Mouse (Mus musculus): Measurements from ENCODE around the gene Mchr1.

Gene Mchr1

DNA sequence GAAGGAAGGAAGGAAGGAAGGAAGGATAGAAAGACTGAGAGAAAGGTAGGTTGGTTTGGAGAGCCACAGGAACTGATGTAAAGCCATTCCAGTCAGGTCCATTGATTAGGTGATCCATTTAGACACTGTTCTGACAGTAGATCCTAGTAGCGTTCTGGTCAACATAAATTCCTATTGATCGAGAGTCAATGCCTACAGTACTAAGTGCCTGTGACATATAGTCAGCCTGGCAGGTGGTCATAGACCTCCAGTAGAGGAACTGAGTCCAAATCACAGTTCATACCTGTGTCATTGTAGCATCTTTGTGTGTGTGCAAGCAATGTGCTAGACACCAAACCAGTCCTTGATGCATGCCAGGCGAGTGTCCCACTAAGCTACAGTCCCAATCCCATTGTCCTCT is 7.0 kb upstream of the Mchr1 start:
- no peak for DNase-seq

DNA sequence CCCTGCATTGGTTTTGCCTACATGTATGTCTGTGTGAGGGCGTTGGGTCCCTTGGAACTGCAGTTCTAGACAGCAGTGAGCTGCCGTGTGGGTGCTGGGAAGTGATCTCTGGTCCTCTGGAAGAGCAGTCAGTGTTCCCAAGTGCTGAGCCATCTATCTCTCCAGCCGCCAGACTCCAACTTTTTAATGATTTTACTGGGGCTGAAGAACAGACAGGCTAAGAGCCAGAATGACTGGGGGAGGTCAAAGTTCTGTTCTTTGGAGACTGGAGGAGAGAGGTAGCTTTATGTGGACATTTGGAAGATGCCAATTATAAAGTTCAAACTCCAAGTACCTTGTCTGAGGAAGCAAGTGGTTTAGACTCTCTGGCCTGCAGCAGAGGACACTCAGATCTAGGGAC is 5.5 kb upstream of the Mchr1 start:
- peak; percentile 91 for DNase-seq

DNA sequence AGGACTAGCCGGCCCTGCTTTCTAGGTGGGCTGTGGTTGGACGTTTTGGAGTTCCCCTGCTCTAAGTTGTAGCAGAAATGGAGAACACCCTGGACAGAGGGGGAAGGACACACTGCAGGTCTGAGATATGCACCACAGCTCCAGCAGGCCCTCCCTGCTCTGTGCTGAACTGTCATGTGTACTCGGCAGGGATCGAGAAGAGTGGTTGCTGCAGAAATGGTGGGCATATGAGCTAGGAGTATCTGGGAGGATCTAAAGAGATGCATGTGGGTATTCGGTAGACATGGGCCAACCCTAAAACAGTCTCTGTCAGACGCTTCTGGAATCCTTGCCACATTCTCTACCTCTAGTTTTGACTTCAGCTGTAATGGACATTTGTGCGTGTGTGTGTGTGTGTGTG is 4.0 kb upstream of the Mchr1 start:
- DNase-seq: no peak

DNA sequence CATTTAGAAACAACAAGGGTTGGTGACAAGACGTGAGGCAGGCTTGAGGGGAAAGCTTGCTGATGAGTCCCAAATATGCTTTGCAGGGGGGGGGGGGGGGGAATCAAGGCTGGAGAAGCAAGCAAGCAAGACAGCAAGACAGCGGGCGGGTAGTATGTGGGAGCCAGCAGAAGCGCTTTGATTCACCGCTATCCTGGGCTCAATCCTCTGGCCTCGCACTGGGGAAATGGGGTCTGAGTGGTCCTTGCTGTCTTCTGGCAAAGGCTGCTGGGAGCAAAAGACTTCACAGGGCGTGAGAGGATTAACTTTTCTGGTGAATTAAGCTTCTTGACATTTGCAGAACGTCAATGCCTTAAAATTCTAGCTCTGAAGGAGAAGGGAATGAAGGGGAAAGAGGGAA is 763 bp downstream of the Mchr1 start:
- no peak for DNase-seq

DNA sequence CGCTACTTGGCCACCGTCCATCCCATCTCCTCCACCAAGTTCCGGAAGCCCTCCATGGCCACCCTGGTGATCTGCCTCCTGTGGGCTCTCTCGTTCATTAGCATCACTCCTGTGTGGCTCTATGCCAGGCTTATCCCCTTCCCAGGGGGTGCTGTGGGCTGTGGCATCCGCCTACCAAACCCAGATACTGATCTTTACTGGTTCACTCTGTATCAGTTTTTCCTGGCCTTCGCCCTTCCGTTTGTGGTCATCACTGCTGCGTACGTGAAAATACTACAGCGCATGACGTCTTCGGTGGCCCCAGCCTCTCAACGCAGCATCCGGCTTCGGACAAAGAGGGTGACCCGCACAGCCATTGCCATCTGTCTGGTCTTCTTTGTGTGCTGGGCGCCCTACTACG is 2.2 kb downstream of the Mchr1 start:
- DNase-seq: no peak

DNA sequence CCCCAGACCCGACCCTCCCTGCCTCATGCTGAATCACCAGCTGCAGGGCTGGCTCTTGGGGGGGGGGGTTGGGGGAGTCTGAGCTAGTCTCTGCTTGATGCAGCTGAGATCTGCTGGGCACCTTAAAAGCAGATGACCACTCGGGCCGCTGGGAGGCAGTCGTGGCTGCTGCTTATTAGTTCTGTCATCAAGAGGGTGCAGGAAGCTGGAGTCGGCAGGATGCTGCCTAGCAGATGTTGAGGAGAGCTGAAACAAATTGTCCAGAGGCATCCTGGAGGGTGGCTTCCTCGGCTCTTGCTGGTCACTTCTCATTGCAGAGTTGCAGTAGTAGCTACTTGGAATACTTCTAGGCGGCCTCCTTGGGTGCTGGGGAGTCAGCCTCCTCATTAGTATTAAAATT is 4.0 kb downstream of the Mchr1 start:
- DNase-seq: peak; percentile 60

DNA sequence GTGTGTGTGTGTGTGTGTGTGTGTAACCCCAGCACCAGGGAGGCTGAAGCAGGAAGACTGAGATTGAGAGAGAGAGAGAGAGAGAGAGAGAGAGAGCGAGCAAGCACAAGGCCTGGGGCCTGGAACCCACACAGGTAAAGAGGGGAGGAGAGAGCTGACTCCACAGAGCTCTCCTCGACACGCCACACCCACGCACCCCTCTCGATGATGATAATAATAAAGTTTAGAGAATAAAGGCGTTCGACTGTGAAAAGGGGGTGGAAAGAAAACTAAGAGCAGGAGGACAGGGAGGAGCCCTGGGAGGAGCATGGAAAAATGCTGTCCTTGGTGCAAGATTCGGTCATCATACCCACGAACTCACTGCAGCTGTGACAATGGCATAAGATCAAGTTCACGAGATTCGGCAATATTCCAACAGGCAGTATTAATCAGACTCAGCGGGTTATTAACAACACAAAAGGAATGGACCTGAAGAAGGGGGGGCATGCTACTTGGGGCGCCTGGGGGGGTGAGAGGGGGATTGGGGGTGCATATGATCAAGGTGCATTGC is 4.6 kb downstream of the Mchr1 start:
- no peak for DNase-seq

DNA sequence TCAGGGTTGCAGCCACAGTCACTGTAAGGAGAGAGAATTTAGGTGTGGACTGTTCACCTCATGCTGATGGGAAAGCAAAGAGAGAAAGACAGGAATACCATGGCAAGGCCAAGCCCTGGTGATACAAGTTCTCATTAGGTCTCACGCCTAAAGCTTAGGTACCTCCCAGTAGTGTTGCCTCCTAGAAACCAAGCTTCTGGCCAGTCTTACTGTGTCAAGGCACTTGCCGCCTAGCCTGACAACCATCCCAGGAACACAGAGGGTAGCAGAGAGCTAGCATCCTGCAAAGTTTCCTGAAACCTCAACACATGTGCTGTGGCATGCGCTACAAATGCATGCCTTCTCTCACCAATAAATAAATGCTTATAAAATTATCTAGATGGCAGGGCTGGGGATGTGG is 11.6 kb downstream of the Mchr1 start:
- no peak for DNase-seq

DNA sequence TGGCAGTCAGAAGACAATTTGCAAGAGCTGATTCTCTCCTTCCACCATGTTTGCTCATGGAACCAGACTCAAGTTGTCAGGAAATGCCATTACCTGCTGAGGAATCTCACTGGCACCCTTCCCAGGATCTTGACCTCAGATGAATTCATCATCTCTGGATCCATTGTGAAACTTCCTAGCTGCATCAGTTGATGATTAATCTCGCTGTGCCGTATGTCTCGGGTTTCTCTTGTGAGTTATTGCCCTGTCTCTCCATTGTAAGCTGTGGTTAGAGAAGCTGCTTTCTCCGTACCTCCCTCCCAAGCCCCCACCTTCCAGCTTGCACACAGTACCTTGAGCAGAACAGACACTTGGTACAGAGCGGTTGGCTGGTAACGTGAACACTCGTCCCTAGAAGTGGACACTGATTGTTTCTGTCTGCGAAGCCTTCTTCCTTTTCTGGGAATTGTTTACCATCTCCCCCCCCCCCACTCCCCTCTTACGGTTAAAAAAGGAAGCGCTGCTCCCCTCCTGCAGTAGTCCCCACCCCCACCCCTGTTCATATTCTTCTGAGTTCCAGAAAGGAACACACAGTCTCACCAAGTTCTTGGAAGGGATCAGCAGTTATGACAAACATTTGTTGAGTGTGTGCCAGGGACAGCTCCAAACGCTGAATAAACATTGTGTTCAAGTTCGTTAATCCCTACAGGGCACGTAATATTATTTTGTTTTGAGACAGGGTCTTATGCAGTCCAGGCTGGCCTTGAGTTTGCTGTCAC is 12.5 kb downstream of the Mchr1 start:
- DNase-seq: peak; percentile 97

DNA sequence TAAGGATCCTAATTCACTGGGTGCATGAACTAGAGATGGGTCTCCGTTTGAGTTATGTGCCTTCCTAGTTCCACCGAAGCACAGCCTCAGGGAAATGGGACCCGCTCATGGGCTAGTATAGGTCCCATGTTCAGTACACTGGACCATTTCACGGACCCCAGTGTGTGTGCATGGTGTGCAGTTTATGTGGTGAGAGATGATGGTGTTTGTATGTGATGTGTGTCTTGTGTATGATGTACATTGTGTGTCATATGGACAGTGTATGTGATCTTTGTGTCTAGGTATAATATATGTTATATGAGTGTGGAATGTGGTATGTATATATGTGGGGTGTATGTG is 13.0 kb downstream of the Mchr1 start:
- DNase-seq: no peak

DNA sequence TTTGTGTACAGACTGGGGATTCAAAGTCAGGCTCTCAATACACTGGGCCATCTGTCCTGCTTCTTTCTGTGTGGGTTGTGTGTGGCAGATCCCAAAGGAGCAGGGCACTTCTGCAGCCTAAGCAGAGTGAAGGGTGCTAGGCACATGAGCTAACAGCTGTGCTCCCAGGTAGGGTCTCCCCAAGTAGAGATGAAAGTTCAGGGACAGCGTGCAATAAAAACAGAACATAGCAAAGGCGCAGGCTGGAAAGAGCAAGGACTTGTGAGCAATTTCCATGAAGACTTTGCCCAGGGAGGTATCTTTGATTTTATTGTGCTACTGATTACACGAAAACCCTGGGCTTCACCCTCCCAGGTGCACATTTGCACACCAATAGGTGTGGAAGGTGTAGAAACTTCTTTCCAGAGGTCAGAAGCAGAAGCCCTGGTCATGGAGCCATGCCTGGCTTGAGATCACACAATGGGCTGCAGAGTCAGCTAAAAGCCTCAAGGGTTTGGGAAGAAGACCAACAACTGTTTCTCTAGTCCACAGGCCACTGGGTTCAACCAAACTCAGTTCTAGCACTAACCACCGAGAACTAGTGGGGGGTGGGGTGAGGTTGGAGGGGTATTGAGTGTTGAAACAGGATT is 13.8 kb downstream of the Mchr1 start:
- DNase-seq: peak; percentile 62

DNA sequence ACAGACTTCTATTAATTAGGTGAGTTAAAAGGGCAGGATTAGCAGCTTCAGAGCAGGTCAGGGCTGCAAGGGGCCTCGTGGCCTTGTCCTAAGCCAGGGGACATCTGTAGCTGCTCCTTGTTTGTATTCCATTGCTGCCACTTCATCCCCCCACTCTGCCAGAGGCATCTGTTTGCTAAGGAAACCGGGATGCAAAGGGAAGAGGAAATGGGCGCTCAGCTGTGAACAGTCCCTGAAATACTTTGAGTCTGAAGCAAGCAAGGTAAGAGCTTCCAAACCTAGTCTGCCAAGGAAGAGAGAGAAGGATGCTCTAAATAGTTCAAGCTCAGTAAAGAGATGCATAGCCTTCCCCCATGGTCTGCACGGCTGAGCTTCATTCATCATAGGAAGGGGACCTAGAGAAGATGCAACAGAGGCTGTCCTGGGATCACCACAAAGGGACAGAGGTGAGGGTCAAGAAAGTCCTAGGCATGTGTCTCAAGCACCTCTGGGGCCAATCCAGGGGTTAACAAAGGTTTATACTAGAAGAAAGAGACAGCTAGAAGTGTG is 17.4 kb downstream of the Mchr1 start:
- DNase-seq: no peak

DNA sequence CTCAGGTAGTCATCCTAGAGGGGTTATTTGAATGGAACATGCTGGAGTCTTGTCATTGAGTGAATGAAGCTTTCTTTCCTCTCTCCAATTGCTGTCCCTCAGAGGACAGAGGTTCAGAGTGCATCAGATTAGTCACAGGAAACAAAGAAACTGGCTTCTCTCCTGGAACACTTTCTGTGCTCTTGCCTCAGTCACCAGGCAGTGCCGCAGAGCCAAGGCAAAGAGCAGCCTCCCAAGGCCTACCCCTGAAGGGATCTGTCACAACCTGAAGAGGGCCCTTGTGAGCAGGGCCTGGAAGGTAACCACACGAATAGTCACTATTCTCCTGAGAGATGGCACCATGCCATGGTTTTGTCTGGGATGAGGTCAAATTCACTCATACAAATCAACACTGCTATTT is 18.3 kb downstream of the Mchr1 start:
- DNase-seq: peak; percentile 26

DNA sequence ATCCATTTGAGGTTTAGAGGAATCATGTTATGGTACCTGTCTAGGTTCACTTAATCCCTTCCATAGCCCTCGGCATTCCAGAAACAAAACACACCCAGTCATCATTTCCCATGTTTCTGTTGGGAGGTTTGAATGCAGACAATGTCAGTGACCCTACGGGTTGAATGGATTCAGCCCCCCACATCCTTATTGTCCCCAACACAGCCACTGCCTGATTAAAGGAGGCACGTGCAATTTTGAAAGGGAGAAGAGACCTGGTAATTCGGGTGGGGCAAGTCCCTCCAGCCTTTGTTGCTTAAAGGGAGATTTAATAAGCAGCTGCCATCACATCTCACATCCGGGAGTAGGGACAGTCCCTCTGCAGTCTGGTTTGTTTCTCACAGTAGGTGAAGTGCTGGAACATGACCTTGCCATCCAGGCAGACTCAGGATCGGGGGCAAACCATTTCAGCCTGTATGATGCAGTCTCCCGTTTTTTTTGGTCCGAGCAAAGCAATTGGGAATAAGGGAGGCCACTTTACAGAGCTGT is 18.9 kb downstream of the Mchr1 start:
- DNase-seq: no peak

DNA sequence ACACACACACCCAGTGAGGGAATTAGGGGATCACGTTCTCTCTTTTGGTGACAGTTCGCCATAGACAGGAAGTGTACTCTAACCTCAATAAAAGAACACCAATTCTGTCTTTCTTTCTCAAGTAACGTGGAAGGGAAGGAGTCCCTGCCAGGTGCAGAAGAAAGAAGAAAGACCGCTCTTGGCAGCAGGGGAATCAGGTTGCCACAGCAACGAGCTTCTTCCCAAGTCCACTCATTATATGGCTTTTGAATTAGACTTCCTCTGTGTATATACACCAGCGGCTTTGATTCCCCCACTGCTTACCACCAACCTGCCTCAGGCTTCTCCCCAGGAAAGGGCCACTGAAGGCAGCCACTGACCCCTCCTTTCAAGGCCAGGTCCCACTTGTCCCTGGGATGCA is 19.8 kb downstream of the Mchr1 start:
- DNase-seq: no peak

DNA sequence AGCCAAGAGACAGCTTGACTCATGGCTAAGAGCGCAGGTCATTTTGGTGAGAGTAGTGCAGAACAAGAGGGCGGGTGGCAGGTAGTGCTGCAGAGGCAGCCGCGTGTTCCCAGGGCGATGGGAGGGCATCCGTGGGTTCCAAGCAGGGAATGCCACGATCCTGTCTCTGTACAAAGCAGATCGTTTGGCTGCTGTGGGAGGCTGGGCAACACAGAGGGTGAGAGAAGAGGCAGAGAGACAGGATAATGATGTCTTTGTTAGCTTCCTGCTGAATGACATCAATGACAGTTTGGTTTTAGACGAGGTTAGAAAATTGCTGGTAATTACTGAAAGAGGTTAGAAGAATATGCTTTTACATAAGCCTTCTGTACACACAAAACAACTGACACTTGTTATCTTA is 23.0 kb downstream of the Mchr1 start:
- no peak for DNase-seq

DNA sequence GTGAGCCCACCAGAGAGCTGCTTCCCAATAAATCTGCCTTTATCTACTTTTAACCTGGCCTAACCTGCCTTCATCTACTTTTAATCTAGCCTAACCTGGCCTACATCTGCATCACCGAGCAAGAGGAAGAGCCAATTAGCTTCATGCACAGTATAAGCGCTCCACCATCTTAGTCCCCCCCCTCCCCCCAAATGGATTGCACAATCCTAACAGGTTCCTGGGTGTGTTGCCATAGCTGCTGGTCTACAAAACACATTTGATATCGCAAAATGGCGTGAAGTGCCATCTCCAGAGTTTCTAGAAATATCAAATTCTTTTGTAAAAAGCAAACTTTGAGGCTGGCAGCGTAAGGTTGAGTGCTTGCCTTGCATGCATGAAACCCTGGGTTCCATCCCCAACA is 24.0 kb downstream of the Mchr1 start:
- DNase-seq: no peak

DNA sequence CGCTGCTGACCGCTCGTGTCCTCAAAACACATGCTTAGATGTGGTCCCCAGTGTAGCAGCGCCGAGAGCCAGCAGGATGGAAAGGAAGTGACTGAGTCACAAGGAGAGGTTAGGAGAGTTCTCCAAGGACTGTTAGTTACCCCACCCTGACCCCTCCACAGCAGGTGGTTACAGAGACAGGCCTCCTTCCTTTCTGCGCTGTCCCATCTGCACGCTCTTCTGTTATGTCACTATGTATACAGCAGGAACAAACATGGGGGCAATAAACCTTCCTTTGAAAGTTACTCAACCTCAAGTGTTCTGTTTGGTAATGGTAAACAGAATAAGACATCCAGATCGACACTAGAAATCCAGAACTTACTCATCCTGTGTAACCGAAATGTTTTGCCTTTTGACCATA is 24.9 kb downstream of the Mchr1 start:
- no peak for DNase-seq

DNA sequence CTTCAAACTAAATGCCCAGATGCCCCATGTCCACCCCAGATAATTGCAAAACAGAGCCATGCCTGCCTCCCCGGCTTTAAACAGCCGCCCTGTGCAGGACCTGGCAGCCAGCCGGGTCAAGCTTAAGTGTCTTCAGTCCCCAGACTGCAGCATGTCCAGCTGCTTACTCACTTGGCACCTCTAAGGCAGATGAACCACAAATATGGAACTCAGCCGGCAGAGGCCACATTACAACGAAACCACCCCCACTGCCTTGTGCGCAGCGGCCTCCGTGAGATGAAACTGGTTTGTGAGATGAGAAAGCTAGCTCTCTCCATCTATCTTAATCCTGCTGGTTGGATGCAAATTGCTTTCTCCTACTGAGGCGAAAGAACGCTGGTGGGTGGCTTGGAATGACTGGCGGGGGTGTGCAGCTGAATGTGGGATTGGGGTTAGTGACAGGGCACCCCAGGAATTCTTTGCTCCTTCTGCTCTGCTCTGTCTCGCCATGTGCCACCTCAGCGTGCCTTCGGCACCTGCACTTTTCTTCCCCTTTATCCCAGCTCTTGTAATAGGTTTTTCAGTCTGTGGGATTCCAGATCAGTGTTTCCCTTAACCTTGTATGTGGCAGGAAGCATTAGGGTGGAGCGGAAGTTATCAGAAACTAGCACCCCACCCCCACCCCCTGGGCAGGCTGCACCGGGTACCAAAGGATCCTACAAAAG is 29.2 kb downstream of the Mchr1 start:
- DNase-seq: no peak

DNA sequence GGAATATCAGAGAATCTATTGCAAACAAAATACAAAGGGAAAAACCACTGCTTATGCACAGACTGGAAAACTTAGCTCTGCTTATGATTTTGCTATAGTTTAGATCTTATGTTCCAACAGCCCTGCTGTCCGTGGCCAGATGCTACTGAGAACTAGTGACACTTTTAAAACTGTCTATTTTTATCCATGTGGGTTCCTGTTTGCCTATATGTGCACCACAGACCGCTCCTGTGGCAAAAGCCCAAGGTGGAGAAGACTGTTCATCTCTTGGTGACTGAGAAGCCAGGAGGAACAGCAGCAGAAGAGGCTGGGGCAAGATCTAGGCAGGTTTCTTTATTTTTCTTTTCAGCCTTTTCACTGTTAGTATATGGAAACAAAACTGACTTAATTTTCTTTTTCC is 32.1 kb downstream of the Mchr1 start:
- DNase-seq: no peak

DNA sequence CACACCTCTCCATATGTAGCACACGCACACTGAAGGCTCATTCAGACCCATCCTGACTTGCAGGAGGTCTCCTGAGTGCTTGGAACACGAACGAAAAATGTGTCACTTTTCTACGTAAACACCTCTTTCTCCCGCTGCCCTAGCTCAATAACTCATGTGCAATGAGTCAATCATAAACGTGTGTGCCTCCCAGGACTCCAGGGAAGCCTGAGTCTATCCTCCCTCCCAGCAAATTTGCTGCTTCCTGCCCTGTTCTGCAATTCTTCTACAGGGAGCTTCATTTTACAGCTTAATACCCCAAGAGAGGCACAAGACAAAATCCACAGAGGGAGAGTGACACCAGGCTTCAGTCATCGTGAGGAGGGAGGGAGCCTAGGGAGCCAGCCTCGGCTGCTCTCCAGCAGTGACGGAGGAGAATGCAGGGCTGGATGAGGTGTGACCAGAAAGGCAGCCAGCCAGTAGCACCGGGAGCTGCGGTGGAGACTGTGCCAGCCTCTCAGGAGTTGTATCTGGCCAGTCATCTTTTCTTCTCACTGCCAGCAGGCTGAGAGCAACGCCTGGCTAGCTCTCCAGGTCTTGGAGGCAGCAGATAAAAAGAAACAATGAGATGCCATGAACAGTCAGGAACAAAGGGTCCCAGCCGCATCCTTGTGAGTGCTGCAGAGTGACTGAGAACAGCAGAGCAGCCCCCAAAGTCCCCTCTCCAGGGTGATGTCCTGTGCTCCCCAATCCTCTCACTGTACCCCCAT is 37.2 kb downstream of the Mchr1 start:
- DNase-seq: peak; percentile 44

DNA sequence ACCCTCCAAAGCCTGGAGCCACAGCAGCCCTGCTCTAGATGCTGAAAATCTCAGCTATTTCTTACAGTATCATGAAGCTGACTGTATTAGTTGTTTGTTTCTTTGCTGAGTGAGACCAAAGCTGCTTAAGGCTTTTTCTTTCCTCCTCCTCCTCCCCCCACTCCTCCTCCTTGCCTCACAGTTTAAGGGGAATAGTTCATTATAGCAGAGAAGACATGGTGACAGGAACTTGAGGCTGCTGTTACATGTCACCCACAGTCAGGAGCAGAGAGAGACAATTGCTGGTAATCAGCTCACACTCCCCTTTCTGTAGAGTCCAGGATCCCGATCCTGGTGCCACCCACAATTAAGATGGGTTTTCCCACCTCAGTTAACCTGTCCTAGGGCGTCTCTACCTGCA is 38.1 kb downstream of the Mchr1 start:
- no peak for DNase-seq

DNA sequence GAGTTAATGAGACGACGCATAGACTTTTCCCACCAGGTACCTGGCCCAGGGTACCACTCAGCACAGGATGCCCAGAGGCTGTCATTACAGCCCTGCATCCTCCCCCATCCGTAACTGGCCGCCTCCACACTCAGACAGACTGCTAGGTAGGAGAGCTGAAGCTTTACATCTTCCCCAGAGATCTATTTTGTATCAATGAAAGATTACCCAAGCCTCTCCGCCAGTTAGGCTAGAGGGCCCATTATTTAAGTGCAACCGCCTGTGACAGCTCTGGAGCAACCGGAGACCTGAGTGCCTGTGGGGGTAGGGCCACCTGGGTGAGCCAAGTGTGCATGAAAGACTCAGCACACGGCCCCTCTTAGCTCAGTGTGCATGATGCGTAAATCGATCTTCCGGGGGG is 42.6 kb downstream of the Mchr1 start:
- DNase-seq: no peak

Data from kidney, adult 9 months (tissue).